Mouse (Mus musculus) CD4-positive helper T cell, adult 2 months (primary cell): ENCODE results near the gene Grm1.

Experiments
- DNase-seq: peaks from one replicate; pipeline ENCODE4 v3.0.0-alpha.2; 2012; ENCODE audit warnings: low read depth, missing footprints, low spot score

Gene Grm1

GRCm38 (mm10) chr10:10971311-10971710, 110.8 kb downstream of the Grm1 start:
- DNase-seq: no peak

GRCm38 (mm10) chr10:10964490-10965150, 117.5 kb downstream of the Grm1 start:
- no peak for DNase-seq

- DNase-seq: no peak
These were observed 131.6 kb downstream of the Grm1 start for GRCm38 (mm10) chr10:10950557-10950956.

GRCm38 (mm10) chr10:10949172-10949571, 133.0 kb downstream of the Grm1 start:
- DNase-seq: no peak

- no peak for DNase-seq
These were observed 134.6 kb downstream of the Grm1 start for GRCm38 (mm10) chr10:10947531-10947930.

GRCm38 (mm10) chr10:10944003-10944402, 138.2 kb downstream of the Grm1 start:
- no peak for DNase-seq

GRCm38 (mm10) chr10:10942248-10942647, 139.9 kb downstream of the Grm1 start:
- no peak for DNase-seq

GRCm38 (mm10) chr10:10935806-10936205, 146.3 kb downstream of the Grm1 start:
- DNase-seq: no peak

GRCm38 (mm10) chr10:10929672-10930071, 152.5 kb downstream of the Grm1 start:
- DNase-seq: no peak

- DNase-seq: no peak
These were observed 153.3 kb downstream of the Grm1 start for GRCm38 (mm10) chr10:10928798-10929366.

- DNase-seq: no peak
These were observed 164.2 kb downstream of the Grm1 start for GRCm38 (mm10) chr10:10917857-10918399.

GRCm38 (mm10) chr10:10913621-10914020, 168.5 kb downstream of the Grm1 start:
- DNase-seq: no peak

- DNase-seq: no peak
These were observed 191.9 kb downstream of the Grm1 start for GRCm38 (mm10) chr10:10890221-10890620.

- no peak for DNase-seq
These were observed 193.6 kb downstream of the Grm1 start for GRCm38 (mm10) chr10:10888521-10888920.

- no peak for DNase-seq
These were observed 197.2 kb downstream of the Grm1 start for GRCm38 (mm10) chr10:10884992-10885391.

GRCm38 (mm10) chr10:10872142-10872541, 210.0 kb downstream of the Grm1 start:
- DNase-seq: no peak

GRCm38 (mm10) chr10:10870271-10870670, 211.9 kb downstream of the Grm1 start:
- no peak for DNase-seq

- DNase-seq: no peak
These were observed 215.9 kb downstream of the Grm1 start for GRCm38 (mm10) chr10:10866278-10866677.

- DNase-seq: no peak
These were observed 217.4 kb downstream of the Grm1 start for GRCm38 (mm10) chr10:10864759-10865158.

- DNase-seq: no peak
These were observed 234.5 kb downstream of the Grm1 start for GRCm38 (mm10) chr10:10847376-10848286.

GRCm38 (mm10) chr10:10845059-10845685, 237.0 kb downstream of the Grm1 start:
- DNase-seq: no peak

GRCm38 (mm10) chr10:10835406-10835805, 246.8 kb downstream of the Grm1 start:
- no peak for DNase-seq
